Mouse (Mus musculus) kidney, adult 2 months (tissue): ENCODE data around the gene Scfd2.

Experiments
- CTCF ChIP-seq: fragments of 200-500 bp; conservative IDR thresholded peaks from 2 replicates; pipeline ENCODE4 v1.5.1; 2011; ENCODE audit warnings: low read depth, mild to moderate bottlenecking, control low read depth, low read length, moderate library complexity, mixed read lengths; ENCODE audit not compliant: insufficient read depth, insufficient read length
- POLR2A ChIP-seq: fragments of 200-500 bp; IDR thresholded peaks from one replicate; pipeline ENCODE4 v1.6.1; 2011; ENCODE audit warnings: low read depth, low read length, control low read depth

DNA sequence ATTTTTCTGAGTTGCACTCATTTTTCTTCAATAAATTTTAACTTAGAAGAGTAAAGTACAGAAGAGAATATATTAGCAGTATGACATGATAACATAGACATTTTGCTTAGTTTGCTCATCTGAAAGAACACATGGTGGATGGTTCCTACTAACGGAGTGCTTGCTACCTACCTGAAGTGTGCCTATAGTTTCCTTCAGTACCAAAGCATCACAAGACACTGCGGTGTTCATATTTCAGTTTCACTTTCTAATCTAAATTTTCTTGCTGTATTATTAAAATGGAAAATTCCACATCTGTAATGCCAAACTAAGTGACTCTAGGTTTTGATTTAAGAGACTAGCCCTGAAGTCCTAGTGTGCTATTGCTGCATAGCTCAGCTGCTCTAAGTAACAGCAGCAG is 74.8 kb downstream of the Scfd2 start:
- TF ChIP-seq CTCF (no peak), POLR2A (no peak)
